In the genomic region with DNA sequence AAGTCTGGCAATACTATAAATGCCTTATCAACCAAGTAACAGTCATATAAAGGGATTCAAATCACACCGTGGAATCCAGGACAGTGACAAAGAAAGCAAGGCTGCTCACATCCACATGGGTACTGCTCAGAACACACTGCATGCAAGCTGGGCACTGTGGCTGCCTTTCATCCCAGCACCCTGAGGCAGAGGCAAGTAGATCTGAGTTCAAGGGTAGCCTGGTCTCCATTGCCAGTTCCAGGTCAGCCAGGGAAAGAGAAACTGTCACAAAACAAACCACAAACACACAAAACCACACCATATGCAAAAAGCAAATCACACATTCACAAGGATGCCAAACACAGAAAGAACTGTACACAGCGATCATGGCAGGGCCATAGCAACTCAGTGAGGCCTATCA, we compare ENCODE assay signal across 21 mouse cellular contexts. TPM values are rescaled to one million over a fixed set of nuclear protein-coding genes. Genes with fewer than 3 reads are reported as not detected.
DNase-seq lines count a peak whose midpoint lies in the region; ATAC-seq and TF ChIP-seq lines count a peak whose summit lies in the region.
"Had no signal": no experiment of that assay in that cellular context is flagged by ENCODE, and none has a peak within 500 bp of the region (broad histone marks: within the 10 kb centered on the region; RNA-seq: fewer than 3 reads in every experiment).

No protein-coding gene starts in this region.

- WGBS in embryonic facial prominence, embryonic 11.5 days = 91% methylated on average over 2 of the region's 2 CpGs
- 95% methylated on average over 2 of the region's 2 CpGs for WGBS in embryonic facial prominence, embryonic 10.5 days
- 87% methylated on average over 2 of the region's 2 CpGs for WGBS in liver, embryonic 11.5 days
- WGBS in thymus, adult 2 months = 40% methylated on average over 2 of the region's 2 CpGs

- no peak overlapping the region for H3K27ac ChIP-seq in embryonic facial prominence, embryonic 11.5 days (replicated peaks; ENCODE audit: low read depth, low read length)
- no peak overlapping the region for H3K27ac ChIP-seq in embryonic facial prominence, embryonic 10.5 days (replicated peaks)
- H3K27ac ChIP-seq in liver, embryonic 11.5 days (ENCODE audit: low read depth, low read length) = no peak overlapping the region
- peak overlapping the region; percentile 50 for H3K27ac ChIP-seq in thymus, adult 2 months (ENCODE audit: control insufficient read depth, insufficient read depth, low read length)
- H3K27ac ChIP-seq: forebrain, embryonic 15.5 days; kidney, embryonic 15.5 days; layer of hippocampus, adult 2 months; left cerebral cortex, adult 2 months; limb, embryonic 12.5 days had no signal

- TF ChIP-seq POLR2A in thymus, adult 2 months (IDR thresholded peaks at IDR 0.05; ENCODE audit: control insufficient read depth, extremely low read depth, insufficient read depth, low read length, poor library complexity) = no peak

- no peak for ATAC-seq in embryonic facial prominence, embryonic 11.5 days (replicated peaks; ENCODE audit: insufficient number of reproducible peaks, low FRiP score, low TSS enrichment, low read depth)
- no peak for ATAC-seq in liver, embryonic 11.5 days (replicated peaks; ENCODE audit: low FRiP score)
- ATAC-seq: forebrain, embryonic 15.5 days; intestine, embryonic 16.5 days; lung, postnatal 0 days had no signal

- H3K9me3 ChIP-seq in embryonic facial prominence, embryonic 11.5 days (replicated peaks; ENCODE audit: control insufficient read depth, low read length) = no peaks in the 10 kb centered on the region
- H3K9me3 ChIP-seq in embryonic facial prominence, embryonic 10.5 days = no peaks in the 10 kb centered on the region
- no peaks in the 10 kb centered on the region for H3K9me3 ChIP-seq in liver, embryonic 11.5 days (ENCODE audit: control insufficient read depth, low read length)
- H3K9me3 ChIP-seq: forebrain, embryonic 15.5 days; kidney, embryonic 15.5 days; limb, embryonic 12.5 days; neural tube, embryonic 15.5 days had no signal

- H3K4me1 ChIP-seq in embryonic facial prominence, embryonic 11.5 days (ENCODE audit: control insufficient read depth, insufficient read depth, low read length) = no peaks in the 10 kb centered on the region
- H3K4me1 ChIP-seq in embryonic facial prominence, embryonic 10.5 days = peaks cover 24% of the 10 kb centered on the region
- H3K4me1 ChIP-seq in liver, embryonic 11.5 days (replicated peaks; ENCODE audit: control insufficient read depth, insufficient read depth, low read length) = peaks cover 33% of the 10 kb centered on the region
- H3K4me1 ChIP-seq in thymus, adult 2 months (replicated peaks; ENCODE audit: control insufficient read depth, insufficient read depth, low read length) = peaks cover 74% of the 10 kb centered on the region

- H3K9ac ChIP-seq in embryonic facial prominence, embryonic 11.5 days (replicated peaks; ENCODE audit: low read length) = 0 out of 2 replicates have a peak overlapping the region, but pooled peaks have one; percentile 25
- peak overlapping the region; percentile 36; the same call in 1 of the 2 replicates for H3K9ac ChIP-seq in liver, embryonic 11.5 days (ENCODE audit: low read depth, low read length)

- H3K4me3 ChIP-seq in embryonic facial prominence, embryonic 11.5 days (ENCODE audit: low read depth, low read length) = no peak overlapping the region
- no peak overlapping the region for H3K4me3 ChIP-seq in embryonic facial prominence, embryonic 10.5 days
- no peak overlapping the region for H3K4me3 ChIP-seq in liver, embryonic 11.5 days (ENCODE audit: low read depth, low read length)
- H3K4me3 ChIP-seq in thymus, adult 2 months (ENCODE audit: control insufficient read depth, insufficient read depth, low read length) = no peak overlapping the region
- H3K4me3 ChIP-seq: left cerebral cortex, adult 2 months had no signal

- intact Hi-C loops in left cerebral cortex, postnatal 25 days (cut with DNase I) = no loop called here

- H3K27me3 ChIP-seq in embryonic facial prominence, embryonic 11.5 days (ENCODE audit: control insufficient read depth, insufficient read depth, low read length) = no peaks in the 10 kb centered on the region
- no peaks in the 10 kb centered on the region for H3K27me3 ChIP-seq in embryonic facial prominence, embryonic 10.5 days (replicated peaks; ENCODE audit: low read depth, poor library complexity, severe bottlenecking)
- H3K27me3 ChIP-seq in liver, embryonic 11.5 days (replicated peaks; ENCODE audit: control insufficient read depth, insufficient read depth, low read length) = no peaks in the 10 kb centered on the region
- no peaks in the 10 kb centered on the region for H3K27me3 ChIP-seq in thymus, adult 2 months (ENCODE audit: control insufficient read depth, insufficient read depth, low read length)
- H3K27me3 ChIP-seq: forebrain, embryonic 15.5 days; kidney, embryonic 15.5 days; limb, embryonic 12.5 days; neural tube, embryonic 15.5 days had no signal

- no peaks in the 10 kb centered on the region for H3K36me3 ChIP-seq in embryonic facial prominence, embryonic 11.5 days (replicated peaks; ENCODE audit: control insufficient read depth, insufficient read depth, low read depth, low read length)
- H3K36me3 ChIP-seq in embryonic facial prominence, embryonic 10.5 days (replicated peaks) = peaks cover 19% of the 10 kb centered on the region
- H3K36me3 ChIP-seq in liver, embryonic 11.5 days (ENCODE audit: control insufficient read depth, insufficient read depth, low read length) = peaks cover 4% of the 10 kb centered on the region; the same call in 1 of the 2 replicates
- no peaks in the 10 kb centered on the region for H3K36me3 ChIP-seq in thymus, adult 2 months (ENCODE audit: control insufficient read depth, insufficient read depth, low read length)

- DNase-seq in embryonic facial prominence, embryonic 11.5 days (ENCODE audit: low spot score) = no peak
- no peak for DNase-seq in embryonic facial prominence, embryonic 10.5 days (ENCODE audit: low spot score)
- DNase-seq in liver, embryonic 11.5 days (ENCODE audit: low spot score) = no peak
- no peak for DNase-seq in liver
- DNase-seq in thymus, adult 2 months = no peak
- no peak for DNase-seq in thymus, postnatal 0 days (ENCODE audit: low spot score)
- DNase-seq in left cerebral cortex, postnatal 25 days (ENCODE audit: low spot score in 2 of 2) = no peak
- no peak for DNase-seq in cerebellum, postnatal 14 days
- DNase-seq: cerebellum, postnatal 10 days; embryo, embryonic 11 days; gastrocnemius, postnatal 36 days; right cerebral cortex, postnatal 25 days; thymus, postnatal 14 days had no signal

- TF ChIP-seq CTCF in thymus, adult 2 months (IDR thresholded peaks at IDR 0.05; ENCODE audit: borderline replicate concordance, control insufficient read depth, extremely low read depth, insufficient read depth, low read length, poor library complexity) = no peak

- H3K4me2 ChIP-seq in embryonic facial prominence, embryonic 11.5 days (ENCODE audit: low read depth, low read length) = no peak overlapping the region
- no peak overlapping the region for H3K4me2 ChIP-seq in liver, embryonic 11.5 days

RNA-seq across cellular contexts. Expression of a gene that starts 1.8 kb away (rescaled TPM):
- polyA plus RNA-seq in embryonic facial prominence, embryonic 11.5 days (2014; fragmentation: Nextera tagmentation; extraction: Ambion mirVana) = 119 and 132 TPM in 2 replicates
- polyA plus RNA-seq in embryonic facial prominence, embryonic 10.5 days (2016; fragmentation: Nextera tagmentation; extraction: Ambion mirVana) = 120 and 123 TPM in 2 replicates
- 126 and 132 TPM in 2 replicates for polyA plus RNA-seq in liver, embryonic 11.5 days (2014; fragmentation: Nextera tagmentation; extraction: Ambion mirVana)
- polyA plus RNA-seq in thymus, adult 2 months (2012; rRNA removed) = 93.7 and 111 TPM in 2 replicates
- 191 and 200 TPM in 2 replicates for polyA plus RNA-seq in thymus, postnatal 0 days (2015; fragmentation: Nextera tagmentation; extraction: Ambion mirVana)
- total RNA-seq in left cerebral cortex, postnatal 25 days (2021) = 10 to 100 TPM; 12.8 to 13.4 TPM

RNA-seq across cellular contexts. Expression of a gene that starts 45.2 kb away (rescaled TPM):
- 11.3 and 11.9 TPM in 2 replicates for polyA plus RNA-seq in embryonic facial prominence, embryonic 11.5 days (2014; fragmentation: Nextera tagmentation; extraction: Ambion mirVana)
- 16.4 and 16.5 TPM in 2 replicates for polyA plus RNA-seq in embryonic facial prominence, embryonic 10.5 days (2016; fragmentation: Nextera tagmentation; extraction: Ambion mirVana)
- 14.8 and 15.2 TPM in 2 replicates for polyA plus RNA-seq in liver, embryonic 11.5 days (2014; fragmentation: Nextera tagmentation; extraction: Ambion mirVana)
- polyA plus RNA-seq in thymus, adult 2 months (2012; rRNA removed) = 12.5 and 14.2 TPM in 2 replicates
- 12.6 and 15.1 TPM in 2 replicates for polyA plus RNA-seq in thymus, postnatal 0 days (2015; fragmentation: Nextera tagmentation; extraction: Ambion mirVana)
- total RNA-seq in left cerebral cortex, postnatal 25 days (2021) = 1 to 10 TPM; 3.8 to 4.7 TPM
